Mouse (Mus musculus): ENCODE results near the gene Sacm1l.
A peak's percentile ranks its signal among the peaks of the same experiment; 100 is the strongest.

Sacm1l gene

GRCm38 (mm10) chr9:123529392-123530157, at the start of gene Sacm1l:
TSS of gene Sacm1l (plus strand) at chr9:123529759.
- DNase-seq (ENCODE audit: low spot score), result peak; percentile 98

- no peak for DNase-seq (ENCODE audit: low spot score)
These were observed 49.7 kb upstream of the Sacm1l start for GRCm38 (mm10) chr9:123479876-123480252.

- no peak for DNase-seq (ENCODE audit: low spot score)
These were observed 49.2 kb upstream of the Sacm1l start for GRCm38 (mm10) chr9:123480253-123480921.

GRCm38 (mm10) chr9:123481136-123481535, 48.4 kb upstream of the Sacm1l start:
- no peak for DNase-seq (ENCODE audit: low spot score)

- no peak for DNase-seq (ENCODE audit: low spot score)
These were observed 46.0 kb upstream of the Sacm1l start for GRCm38 (mm10) chr9:123483598-123483997.

- no peak for DNase-seq (ENCODE audit: low spot score)
These were observed 44.7 kb upstream of the Sacm1l start for GRCm38 (mm10) chr9:123484830-123485229.

GRCm38 (mm10) chr9:123485561-123485960, 44.0 kb upstream of the Sacm1l start:
- DNase-seq (ENCODE audit: low spot score), result no peak

GRCm38 (mm10) chr9:123486635-123487034, 42.9 kb upstream of the Sacm1l start:
- DNase-seq (ENCODE audit: low spot score), result no peak

GRCm38 (mm10) chr9:123489073-123489472, 40.5 kb upstream of the Sacm1l start:
- no peak for DNase-seq (ENCODE audit: low spot score)

- no peak for DNase-seq (ENCODE audit: low spot score)
These were observed 39.7 kb upstream of the Sacm1l start for GRCm38 (mm10) chr9:123489727-123490343.

- no peak for DNase-seq (ENCODE audit: low spot score)
These were observed 38.6 kb upstream of the Sacm1l start for GRCm38 (mm10) chr9:123490930-123491329.

- DNase-seq (ENCODE audit: low spot score), result peak; percentile 36
These were observed 37.5 kb upstream of the Sacm1l start for GRCm38 (mm10) chr9:123491917-123492585.

GRCm38 (mm10) chr9:123496665-123497064, 32.9 kb upstream of the Sacm1l start:
- DNase-seq (ENCODE audit: low spot score), result no peak

GRCm38 (mm10) chr9:123497906-123498305, 31.7 kb upstream of the Sacm1l start:
- no peak for DNase-seq (ENCODE audit: low spot score)

- no peak for DNase-seq (ENCODE audit: low spot score)
These were observed 29.1 kb upstream of the Sacm1l start for GRCm38 (mm10) chr9:123500480-123500879.

GRCm38 (mm10) chr9:123503171-123503834, 26.3 kb upstream of the Sacm1l start:
- DNase-seq (ENCODE audit: low spot score), result no peak

- DNase-seq (ENCODE audit: low spot score), result no peak
These were observed 25.2 kb upstream of the Sacm1l start for GRCm38 (mm10) chr9:123504325-123504724.

- DNase-seq (ENCODE audit: low spot score), result no peak
These were observed 24.0 kb upstream of the Sacm1l start for GRCm38 (mm10) chr9:123505598-123505997.

GRCm38 (mm10) chr9:123506270-123507146, 23.1 kb upstream of the Sacm1l start:
- no peak for DNase-seq (ENCODE audit: low spot score)

- DNase-seq (ENCODE audit: low spot score), result no peak
These were observed 22.2 kb upstream of the Sacm1l start for GRCm38 (mm10) chr9:123507380-123507779.

- DNase-seq (ENCODE audit: low spot score), result no peak
These were observed 20.6 kb upstream of the Sacm1l start for GRCm38 (mm10) chr9:123508986-123509385.

Data from ovary, postnatal 36 days (tissue).